Mouse (Mus musculus): Measurements from ENCODE around the gene Hmgn1.
A peak's percentile ranks its signal among the peaks of the same experiment; 100 is the strongest.
"Not testable (repeated sequence)": the region's sequence is repeated elsewhere in the genome, so short reads cannot be mapped to it uniquely, and the experiment has no call there.

Gene Hmgn1

DNA sequence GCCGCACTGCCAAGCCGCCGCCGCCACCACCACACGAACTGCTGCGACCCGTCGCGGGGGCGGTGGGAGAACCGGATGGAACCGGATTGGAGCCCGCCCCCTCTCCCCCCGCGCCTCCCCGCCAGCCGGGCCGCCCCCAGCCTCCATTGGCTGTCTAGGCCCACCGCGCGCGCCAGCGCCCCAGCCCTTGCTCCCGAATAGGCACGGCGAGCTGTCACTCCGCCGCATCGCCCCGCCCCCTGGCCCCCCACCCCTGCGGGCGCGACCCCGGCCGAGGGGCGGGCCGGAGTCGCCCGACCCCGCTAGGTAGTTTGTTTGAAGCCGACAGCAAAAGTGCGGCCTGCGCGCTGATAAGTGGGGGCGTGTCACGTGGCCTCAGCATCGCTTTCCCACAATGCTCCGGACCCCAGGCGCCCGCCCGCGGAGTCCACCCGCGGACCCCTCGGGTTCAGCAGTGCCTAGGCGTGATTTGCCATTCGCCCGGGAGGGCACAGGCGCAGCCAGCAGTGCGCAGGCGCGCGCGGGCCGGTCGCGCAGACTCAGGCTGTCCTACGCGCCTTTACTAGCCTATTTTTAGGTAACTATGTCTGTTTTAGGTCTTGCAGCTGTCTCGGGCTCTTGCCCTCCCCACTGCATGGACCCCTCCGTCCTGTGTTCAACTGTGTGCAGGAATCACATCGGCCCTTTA, at the start of gene Hmgn1:
Hmgn1 (minus strand) TSS at position 73 of the 688 bp plus-strand sequence.
- peak; percentile 98 for DNase-seq

DNA sequence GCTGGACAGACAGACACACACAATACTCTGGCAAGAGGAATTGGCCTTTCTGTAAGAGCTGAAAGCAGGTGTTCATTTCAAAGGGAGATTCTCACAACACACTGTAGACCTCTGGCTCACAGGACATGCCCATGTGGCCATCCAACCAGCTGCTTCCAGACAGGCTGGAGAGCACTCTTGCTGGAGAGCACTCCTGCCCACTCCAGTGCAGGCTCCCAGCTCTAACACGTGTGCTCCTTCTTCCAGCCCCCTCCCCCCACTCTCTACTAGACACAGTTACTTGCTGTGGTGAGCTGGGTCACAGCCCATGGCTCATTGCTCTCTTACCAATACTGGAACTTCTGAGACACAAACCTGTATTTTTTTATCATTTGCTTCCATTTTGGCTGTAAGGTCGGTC, 47.9 kb upstream of the Hmgn1 start:
- peak; percentile 19 for DNase-seq

DNA sequence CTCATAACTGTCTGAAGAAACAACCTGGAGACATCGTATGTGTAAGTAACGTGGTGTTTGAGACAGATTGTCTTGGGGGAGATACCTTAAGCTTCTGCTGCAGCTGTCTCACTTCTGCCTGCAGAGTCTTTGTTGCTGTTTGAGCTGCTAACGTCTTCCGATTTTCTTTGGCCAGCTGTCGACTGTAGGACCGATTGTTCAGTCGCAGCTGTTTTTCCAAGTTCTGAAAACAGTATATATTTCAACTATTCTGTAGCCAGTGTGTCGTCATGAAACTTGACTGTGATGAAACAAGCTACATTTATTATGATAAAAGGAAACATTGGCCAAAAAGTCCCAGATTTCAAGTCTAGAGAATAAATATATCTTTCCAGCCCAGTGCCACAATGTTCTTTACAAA, 46.1 kb upstream of the Hmgn1 start:
- DNase-seq, result no peak

DNA sequence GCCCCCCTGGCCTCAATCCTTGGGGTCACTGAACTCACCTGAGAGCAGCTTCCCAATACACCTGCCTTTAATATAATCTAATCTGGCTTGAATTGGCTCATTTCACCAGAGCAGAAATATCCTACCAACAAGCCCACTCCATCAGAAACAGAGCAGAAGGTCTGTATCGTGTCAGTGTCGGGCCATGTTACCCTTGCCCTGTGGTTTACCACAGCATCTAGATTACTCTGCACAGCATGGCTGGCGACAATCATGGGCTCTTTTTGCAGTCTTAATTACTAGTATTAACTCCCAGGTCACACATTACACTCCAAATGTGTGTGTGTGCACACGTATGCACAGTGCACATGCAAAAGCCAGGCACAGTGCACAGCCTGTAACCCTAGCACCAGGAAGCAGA, 41.3 kb upstream of the Hmgn1 start:
- DNase-seq, result no peak

DNA sequence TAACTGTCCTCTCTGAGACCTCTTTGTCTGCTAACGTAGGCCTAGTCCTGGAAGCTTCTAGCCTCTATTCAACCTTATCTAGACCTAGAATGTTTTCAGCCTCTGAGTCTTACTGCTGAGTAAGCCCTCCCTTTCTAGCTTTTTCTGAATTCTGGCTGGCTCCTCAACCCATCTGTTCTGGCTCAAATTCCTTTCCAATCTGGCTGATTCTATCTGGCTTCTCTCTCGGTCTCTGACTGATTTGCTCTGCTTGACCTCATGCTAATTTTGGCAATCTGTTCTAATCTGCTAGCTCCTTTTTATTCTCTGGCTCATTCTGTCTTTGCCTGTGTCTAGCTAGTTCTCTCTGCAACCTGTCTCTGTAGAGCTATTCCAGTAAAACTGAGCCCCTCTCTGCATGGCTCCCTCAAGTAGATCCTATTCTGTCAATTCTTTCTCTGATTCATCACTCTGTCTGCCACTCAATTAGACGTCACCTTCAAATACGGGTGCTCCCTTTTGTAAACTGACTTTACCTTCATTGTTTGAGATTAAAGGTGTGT, 38.3 kb upstream of the Hmgn1 start:
- DNase-seq, result no peak

DNA sequence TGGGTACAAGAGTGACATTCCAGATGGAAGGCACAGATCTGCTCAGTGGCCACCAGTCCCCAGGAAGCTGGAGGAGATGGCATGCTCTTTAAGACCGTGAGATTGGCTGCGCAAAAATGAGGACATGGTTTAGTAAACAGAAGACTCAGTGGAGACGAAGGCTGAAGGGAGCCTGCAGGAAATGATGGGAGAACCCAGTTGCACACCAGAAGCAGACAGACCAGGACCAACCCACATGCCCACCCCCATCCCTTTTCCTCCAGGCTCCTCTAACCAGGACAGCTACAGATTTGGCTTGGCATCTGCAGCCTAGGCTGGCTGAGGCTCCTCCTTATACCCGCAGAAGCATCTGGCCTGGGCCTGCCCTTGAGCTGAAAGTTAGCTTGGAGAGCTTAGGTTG, 33.8 kb upstream of the Hmgn1 start:
- no peak for DNase-seq

DNA sequence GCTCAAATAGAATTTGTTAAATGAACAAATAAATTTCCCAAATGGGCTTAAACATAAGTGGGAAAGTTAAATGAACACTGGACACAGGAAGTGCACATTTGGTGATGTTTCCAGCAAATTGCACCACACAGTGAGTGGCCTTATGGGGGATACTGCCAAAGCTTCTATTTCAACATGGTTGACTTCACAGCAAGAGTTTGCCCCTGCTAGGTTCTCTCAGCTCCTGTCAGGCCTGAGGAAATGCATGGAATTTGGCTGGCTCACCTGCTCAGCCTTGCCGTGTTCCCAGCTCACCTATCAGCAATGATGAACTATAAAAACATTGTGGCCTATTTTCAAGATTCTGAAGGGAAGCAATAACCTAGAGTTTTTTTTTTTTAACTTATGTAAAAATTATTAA, 33.4 kb upstream of the Hmgn1 start:
- no peak for DNase-seq

DNA sequence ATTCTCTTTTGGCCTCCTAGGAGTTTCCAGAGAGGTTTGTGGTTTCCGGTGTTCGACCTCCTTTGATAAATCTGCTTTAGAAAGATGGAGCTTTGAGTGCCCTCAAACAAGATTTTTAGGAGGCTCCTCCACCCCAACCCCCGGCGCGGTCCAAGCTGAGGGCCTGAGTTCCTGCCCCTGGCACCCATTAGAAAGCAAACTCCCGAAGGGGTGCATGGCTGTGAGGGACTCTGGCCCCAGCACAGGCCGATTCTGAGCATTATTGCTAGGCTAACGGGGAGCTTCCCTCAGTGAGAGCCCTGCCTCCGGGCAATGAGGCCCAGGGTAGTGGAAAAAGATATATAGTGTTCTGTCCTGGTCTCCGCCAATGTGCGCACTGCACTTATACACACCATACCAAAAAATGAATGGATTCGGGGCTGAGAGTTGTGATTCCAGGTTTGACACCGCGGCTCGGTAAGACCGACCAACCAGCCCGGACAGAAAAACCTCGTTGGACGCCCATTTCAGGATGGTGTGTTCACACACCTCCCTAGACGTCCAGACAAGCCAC, 32.3 kb upstream of the Hmgn1 start:
- DNase-seq, result peak; percentile 7

DNA sequence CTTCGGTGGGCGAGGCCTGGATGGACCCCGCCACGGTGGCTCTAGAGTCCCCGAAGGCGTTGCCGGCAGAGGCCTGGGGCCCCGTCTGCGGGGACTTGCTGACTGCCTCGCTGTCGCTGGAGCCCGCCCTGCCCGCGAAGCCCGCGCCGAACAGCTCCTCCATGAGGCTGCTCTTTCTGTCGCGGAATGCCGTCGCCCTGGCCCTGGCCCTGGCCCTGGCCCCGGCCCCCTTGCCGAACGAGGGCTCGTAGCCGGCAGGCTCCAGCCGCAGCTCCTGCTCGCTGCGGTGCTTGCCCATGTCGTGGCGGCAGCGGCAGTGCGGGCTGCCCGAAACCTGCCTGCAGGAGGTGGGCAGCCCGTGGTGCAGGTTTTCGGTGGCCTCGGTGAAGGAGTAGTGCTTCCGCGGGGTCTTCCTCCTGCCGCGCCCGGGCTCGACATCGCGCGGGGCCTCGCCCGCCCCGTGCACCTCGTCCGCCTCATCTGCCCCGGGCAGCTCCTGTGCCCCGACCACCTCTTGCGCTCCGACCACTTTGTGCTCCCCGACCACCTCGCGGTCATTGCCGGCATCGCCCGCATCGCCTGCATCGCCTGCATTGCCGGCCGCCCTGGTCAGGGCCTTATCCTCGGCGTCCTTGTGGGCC, 31.7 kb upstream of the Hmgn1 start:
- peak; percentile 89 for DNase-seq

DNA sequence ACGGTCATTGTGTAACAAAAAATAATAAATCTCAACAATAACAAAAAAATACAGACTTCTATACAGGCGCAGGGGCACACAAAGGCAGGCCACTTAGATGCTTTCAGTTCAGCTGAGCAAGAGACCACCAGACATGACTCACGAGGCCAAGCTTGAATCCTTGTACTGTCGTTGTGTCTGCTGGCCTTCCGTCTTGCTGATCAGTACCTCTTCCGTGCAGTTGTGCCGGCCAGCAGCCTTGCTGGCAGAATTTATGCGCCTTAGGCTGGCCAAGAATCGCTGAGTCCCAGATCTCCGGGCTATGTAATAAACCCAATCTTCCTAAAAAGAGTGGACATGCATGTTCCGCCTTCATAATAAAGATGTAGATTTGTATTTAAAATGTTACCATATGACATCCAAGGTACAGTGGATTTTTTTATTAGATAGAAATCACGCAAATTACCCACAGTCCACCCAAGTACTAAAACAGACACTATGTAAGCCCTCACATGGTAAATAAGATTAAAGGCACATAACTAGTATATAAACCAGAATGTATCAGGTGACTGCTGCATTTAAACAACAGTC, 31.1 kb upstream of the Hmgn1 start:
- DNase-seq, result peak; percentile 40

DNA sequence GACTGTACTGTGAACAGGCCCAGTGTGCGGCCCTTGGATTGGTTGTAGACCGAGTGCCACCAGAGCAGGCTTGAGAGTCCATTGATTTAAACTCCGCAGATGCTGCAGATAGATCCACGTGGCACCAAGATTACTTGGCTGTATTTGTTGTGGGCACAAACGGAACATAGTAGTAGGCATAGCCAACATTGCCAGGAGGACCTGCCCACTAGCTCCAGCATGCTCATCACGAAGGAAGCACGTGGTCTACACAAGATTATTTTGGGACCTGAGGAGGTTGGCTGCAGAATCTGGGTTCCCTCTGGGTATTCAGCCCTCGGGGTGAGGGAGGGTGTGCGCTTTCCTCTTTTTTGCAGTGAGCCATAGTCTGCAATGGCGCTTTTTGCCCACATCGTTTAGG, 29.6 kb upstream of the Hmgn1 start:
- no peak for DNase-seq

DNA sequence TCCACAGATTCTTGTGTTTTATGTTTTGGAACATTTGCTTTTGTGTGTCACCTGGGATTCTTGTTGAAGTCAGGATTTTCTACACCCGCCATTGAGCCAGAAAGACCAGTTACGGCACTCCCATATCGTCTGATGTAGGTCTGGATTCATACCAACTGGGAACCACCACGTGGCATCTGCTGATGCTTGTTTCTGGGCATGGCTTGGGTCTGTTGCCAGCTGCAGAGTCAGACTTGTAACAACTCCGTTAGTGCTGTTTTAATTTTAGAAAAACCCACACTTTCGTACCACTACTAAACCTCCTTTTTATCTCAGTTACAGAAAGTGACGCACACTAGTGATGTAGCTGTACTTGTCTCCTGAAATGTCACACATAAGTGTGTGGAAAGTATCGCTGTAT, 28.5 kb upstream of the Hmgn1 start:
- no peak for DNase-seq

DNA sequence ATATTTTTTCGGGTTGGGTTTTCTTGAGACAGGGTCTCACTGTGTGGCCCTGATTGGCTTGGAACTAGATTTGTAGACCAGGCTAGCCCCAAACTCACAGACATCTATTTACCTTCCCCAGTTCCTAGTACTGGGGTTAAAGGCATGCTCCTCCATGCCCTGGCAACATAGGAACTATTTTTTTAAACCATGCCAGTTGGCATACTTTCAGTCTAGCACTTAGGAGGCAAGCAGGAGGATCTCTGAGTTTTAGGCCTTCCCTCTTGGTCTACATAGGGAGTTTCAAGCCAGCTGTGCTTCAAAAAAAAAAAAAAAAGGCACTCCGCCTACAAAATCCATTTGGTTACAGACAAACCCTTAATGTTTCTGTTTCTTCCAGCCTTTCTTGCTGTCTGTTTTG, 26.9 kb upstream of the Hmgn1 start:
- no peak for DNase-seq

DNA sequence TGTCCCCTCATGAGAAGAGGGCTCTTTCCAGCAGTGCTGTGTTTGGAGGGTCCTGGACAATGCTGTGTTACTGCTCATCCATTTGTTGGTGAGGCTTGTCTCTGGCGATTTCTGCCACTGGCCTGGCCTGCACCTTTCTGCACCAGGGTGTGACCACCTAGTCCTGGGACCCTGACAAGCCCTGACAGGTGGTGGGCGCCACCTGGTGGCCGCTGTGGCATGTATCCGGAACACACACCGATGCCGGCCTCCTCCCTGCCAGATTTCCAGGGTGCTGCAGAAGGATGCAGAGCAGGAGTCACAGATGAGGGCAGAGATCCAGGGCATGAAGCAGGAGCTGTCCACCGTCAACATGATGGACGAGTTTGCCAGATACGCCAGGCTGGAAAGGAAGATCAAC, 24.0 kb upstream of the Hmgn1 start:
- DNase-seq, result peak; percentile 84

DNA sequence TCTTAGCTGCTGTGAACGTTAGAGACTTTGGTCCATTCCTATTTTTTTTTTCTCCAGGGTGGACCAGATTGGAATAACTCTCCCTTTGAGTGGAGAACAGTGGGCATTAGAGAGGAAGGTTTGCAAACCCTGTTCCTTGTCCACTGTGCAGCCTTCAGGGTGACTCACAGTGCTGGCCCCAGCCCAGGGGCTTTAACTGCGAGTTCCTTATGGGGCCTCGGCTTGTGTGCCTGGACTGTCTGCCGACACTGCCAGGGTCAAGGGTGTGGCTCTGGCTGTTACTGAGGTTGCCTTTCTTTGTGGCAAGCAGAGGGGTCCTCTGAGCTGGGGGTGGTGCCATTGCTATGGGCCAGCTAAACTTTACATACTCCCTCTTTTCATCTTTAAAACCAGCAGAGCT, 23.5 kb upstream of the Hmgn1 start:
- DNase-seq, result no peak

DNA sequence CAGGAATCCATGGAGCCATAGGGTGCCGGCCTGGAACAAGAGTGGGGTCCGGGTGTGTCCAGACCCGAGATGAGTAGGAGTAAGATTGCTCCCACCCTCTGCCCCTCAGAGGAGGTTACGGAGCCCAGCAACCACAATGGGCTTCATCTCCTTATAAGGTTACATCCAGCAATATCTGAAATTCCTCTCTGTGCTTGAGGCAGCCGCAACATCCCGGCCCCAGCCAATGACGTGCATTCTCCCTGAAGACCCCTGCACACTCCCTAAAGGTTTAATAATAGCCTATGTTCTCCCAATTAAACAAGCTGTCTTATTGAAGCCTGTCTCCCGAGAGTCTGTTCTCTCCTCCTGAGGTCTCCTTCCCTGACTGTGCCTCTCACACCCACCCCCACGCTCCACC, 21.8 kb upstream of the Hmgn1 start:
- no peak for DNase-seq

DNA sequence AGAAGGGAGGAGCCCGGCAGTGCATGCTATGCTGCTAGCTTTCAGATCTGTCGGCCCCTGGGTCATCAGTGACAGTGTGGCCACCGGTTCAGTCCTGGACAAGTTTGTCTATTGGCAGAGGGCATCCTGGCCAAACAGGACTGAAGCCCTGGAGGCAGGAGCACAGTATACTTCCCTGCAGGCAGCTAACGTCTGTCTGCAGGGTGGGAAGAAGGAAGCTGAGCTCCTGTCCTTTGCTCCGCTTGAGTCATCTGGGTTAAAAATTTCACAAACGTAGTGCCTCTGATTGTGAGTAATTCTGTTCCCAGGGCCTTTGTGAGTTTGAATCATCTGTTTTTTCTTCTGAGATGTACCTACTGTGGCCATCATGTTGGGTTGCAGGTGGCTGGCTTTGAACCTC, 21.3 kb upstream of the Hmgn1 start:
- DNase-seq, result no peak

DNA sequence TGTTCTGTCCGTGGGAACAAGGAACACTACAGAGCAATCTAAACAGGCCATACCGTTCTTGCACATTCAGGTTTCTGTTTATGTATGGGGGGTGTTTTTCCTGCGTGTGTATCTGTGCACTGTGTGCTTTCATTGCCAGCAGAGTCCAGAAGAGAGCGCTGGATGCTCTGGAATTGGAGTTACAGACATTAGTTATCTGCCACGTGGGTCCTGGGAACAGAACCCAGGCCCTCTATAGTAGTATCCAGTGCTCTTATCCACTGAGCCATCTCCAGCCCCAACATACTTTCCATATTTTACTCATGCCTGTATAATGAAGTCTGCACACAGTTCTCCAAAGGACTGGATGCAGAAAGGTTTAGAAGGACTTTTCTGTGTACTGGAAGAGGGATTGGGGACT, 18.3 kb upstream of the Hmgn1 start:
- no peak for DNase-seq

DNA sequence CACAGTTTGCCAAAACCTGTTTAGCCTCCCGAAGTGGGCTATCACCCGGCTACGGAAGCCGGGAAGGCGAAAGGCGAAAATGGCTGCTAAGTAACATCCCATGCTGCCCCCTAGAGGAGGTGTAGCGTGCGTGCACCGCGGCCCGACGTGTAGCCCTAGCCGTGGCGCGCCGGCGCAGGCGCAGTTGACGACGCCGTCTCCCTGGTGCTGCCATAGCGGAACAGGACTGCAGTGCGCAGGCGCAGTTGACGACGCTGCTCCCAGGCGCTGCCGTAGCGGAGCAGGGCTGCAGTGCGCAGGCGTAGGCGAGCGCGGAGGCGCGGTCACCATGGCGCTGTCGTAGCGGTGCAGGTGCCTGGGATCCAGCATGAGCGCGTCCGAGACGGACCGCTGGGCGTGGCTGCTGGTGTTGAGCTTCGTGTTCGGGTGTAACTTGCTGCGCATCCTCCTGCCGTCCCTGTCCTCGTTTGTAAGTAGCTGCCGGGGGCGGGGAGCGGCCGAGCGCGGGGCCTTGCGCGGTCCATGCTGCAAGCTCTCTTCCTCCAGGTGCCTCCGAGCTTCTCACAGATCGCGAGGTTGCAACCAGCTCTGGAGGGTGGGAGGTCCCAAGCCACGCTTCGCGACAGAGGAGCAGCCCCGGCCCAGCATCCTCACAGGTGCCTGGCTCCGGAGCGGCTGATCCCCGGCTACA, 17.7 kb upstream of the Hmgn1 start, which contains the start of gene Wrb:
Wrb (plus strand) TSS at position 298 of the 691 bp plus-strand sequence.
- peak; percentile 100 for DNase-seq

DNA sequence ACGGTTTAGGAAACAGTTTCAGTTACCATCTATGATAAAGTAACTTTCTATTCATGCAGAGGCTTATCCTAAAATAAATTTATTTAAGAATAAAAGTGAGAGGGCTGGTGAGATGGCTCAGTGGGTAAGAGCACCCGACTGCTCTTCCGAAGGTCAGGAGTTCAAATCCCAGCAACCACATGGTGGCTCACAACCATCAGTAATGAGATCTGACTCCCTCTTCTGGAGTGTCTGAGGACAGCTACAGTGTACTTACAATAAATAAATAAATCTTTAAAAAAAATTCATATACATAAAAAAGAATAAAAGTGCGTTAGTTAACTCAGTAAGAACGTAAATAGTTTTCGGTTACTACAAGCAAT, 17.2 kb upstream of the Hmgn1 start:
- not testable (repeated sequence) for DNase-seq

DNA sequence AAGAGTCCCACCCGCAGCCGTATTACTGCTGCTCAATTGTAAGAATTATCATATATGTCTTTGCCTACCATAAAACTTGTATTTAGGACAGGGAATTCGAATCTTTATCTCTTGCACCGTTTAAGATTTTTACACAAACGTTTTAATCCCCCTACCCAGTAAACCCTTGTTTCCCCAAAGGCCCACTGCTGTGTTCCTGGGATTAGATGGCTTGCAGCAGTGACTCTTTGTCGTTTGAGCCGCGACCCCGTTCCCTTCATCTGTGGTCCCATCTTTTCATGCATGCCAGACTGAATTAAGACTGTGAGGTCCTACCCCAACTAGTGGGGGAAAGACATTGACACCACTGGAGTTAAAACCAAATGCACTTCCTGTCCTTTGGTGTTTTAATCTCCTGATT, 937 bp upstream of the Hmgn1 start:
- peak; percentile 45 for DNase-seq

DNA sequence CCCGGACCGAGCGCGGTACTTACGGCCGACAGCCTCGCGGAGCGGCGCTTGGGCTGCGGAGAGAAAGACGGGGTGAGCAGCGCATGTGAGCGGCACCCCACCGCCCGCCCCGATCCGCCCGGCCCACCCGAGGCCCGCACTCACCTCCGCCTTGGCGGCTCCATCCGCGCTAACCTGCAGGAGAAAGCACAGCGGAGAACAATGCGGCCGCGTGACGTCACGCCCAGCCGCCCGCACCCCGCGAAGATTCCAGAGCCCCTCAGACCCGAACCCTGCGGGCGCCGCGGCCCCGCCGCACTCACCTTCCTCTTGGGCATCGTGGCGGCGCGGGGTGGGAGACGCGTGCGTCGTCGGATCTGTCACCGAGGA, 257 bp downstream of the Hmgn1 start:
- DNase-seq, result no peak

DNA sequence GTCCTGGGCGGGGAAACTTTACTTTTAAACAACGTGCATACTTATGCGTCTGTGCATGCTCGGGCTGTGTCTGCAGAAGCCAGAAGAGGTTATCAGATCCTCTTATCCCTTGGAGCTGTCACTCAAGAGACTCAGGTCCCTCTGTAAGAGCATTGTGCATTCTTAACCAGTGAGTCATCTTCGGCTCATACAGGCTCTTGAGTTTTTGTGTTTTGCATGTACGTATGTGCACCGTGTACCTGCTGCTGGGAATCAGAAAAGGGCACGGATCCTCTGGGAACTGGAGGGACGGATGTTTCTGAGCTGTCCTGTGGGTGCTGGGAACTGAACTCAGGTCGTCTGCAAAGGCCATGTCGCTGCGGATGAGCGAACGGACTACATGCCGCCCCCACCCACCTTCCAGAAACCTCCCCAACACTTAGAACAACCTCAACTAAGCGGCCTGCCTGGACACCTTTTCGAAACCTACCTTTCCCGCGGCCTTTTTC, 801 bp downstream of the Hmgn1 start:
- DNase-seq, result peak; percentile 17
